Mouse (Mus musculus): Measurements from ENCODE around the gene Zfp322a.
"Not testable (repeated sequence)": the region's sequence is repeated elsewhere in the genome, so short reads cannot be mapped to it uniquely, and the experiment has no call there.

Gene Zfp322a

GRCm38 (mm10) chr13:23368583-23369420 lies at the start of gene Zfp322a:
Zfp322a (minus strand) TSS chr13:23369208.
- peak; percentile 97 for DNase-seq

- DNase-seq, result peak; percentile 63 to 72
Observed at GRCm38 (mm10) chr13:23412630-23413521, 43.9 kb upstream of the Zfp322a start.

- peak; percentile 50 to 53 for DNase-seq
Observed at GRCm38 (mm10) chr13:23412211-23412629, 43.2 kb upstream of the Zfp322a start.

GRCm38 (mm10) chr13:23411311-23412210 lies 42.6 kb upstream of the Zfp322a start:
- peak; percentile 70 to 74 for DNase-seq

- no peak for DNase-seq
Observed at GRCm38 (mm10) chr13:23410632-23411031, 41.6 kb upstream of the Zfp322a start.

GRCm38 (mm10) chr13:23402626-23403025 lies 33.6 kb upstream of the Zfp322a start:
- DNase-seq, result no peak

GRCm38 (mm10) chr13:23401683-23402527 lies 32.9 kb upstream of the Zfp322a start:
- peak; percentile 83 to 90 for DNase-seq

GRCm38 (mm10) chr13:23400771-23401682 lies 32.0 kb upstream of the Zfp322a start:
- no peak for DNase-seq

GRCm38 (mm10) chr13:23396913-23397312 lies 27.9 kb upstream of the Zfp322a start:
- peak; percentile 14 to 16 for DNase-seq

GRCm38 (mm10) chr13:23396246-23396703 lies 27.3 kb upstream of the Zfp322a start:
- peak; percentile 18 to 21 for DNase-seq

GRCm38 (mm10) chr13:23395301-23396245 lies 26.6 kb upstream of the Zfp322a start:
- DNase-seq, result no peak

GRCm38 (mm10) chr13:23387548-23387947 lies 18.5 kb upstream of the Zfp322a start:
- DNase-seq, result no peak

- DNase-seq, result no peak
Observed at GRCm38 (mm10) chr13:23383127-23383526, 14.1 kb upstream of the Zfp322a start.

GRCm38 (mm10) chr13:23372433-23372832 lies 3.4 kb upstream of the Zfp322a start:
- DNase-seq, result no peak

GRCm38 (mm10) chr13:23370075-23370474 lies 1.1 kb upstream of the Zfp322a start:
- DNase-seq, result no peak

GRCm38 (mm10) chr13:23369421-23369765 lies 385 bp upstream of the Zfp322a start:
- no peak for DNase-seq

GRCm38 (mm10) chr13:23361536-23361935 lies 7.5 kb downstream of the Zfp322a start:
- DNase-seq, result no peak

- not testable (repeated sequence) for DNase-seq
Observed at GRCm38 (mm10) chr13:23354541-23354940, 14.5 kb downstream of the Zfp322a start.

GRCm38 (mm10) chr13:23317305-23317889 lies 51.6 kb downstream of the Zfp322a start:
- no peak for DNase-seq
